Mouse (Mus musculus) G1E-ER4 (cell line): Measurements from ENCODE around the gene Osbpl9. TPM values are rescaled to one million over a fixed set of nuclear protein-coding genes. Genes with fewer than 3 reads are reported as not detected.

ENCODE experiments used
- GATA1 ChIP-seq: IDR thresholded peaks from one replicate; pipeline ENCODE4 v1.8.0; 2012; ENCODE audit warnings: low read length, inconsistent platforms
- polyA plus RNA-seq: library from polyadenylated mRNA; stranded (reverse); fragments of >175 nt; gene quantifications from 2 replicates; pipeline ENCODE4 v1.2.3, GENCODE M21; 2012

Osbpl9 gene
- polyA plus RNA-seq, 1 experiment = 5.4 TPM

GRCm38 (mm10) chr4:109222001-109222400 lies 19.9 kb upstream of the Osbpl9 start:
- TF ChIP-seq GATA1 = no peak

- TF ChIP-seq GATA1 = no peak
Observed at GRCm38 (mm10) chr4:109220441-109220940, 18.4 kb upstream of the Osbpl9 start.

- TF ChIP-seq GATA1 = no peak
Observed at GRCm38 (mm10) chr4:109218008-109218407, 15.9 kb upstream of the Osbpl9 start.

GRCm38 (mm10) chr4:109213986-109214385 lies 11.9 kb upstream of the Osbpl9 start:
- no peak for TF ChIP-seq GATA1

- no peak for TF ChIP-seq GATA1
Observed at GRCm38 (mm10) chr4:109210881-109211280, 8.8 kb upstream of the Osbpl9 start.

GRCm38 (mm10) chr4:109210253-109210652 lies 8.2 kb upstream of the Osbpl9 start:
- TF ChIP-seq GATA1 = no peak

- no peak for TF ChIP-seq GATA1
Observed at GRCm38 (mm10) chr4:109207524-109207923, 5.5 kb upstream of the Osbpl9 start.

GRCm38 (mm10) chr4:109204416-109204815 lies 2.3 kb upstream of the Osbpl9 start:
- no peak for TF ChIP-seq GATA1

GRCm38 (mm10) chr4:109203931-109204330 lies 1.9 kb upstream of the Osbpl9 start:
- TF ChIP-seq GATA1 = no peak

- TF ChIP-seq GATA1 = no peak
Observed at GRCm38 (mm10) chr4:109199069-109199468, 3.0 kb downstream of the Osbpl9 start.

GRCm38 (mm10) chr4:109195900-109196629 lies 6.0 kb downstream of the Osbpl9 start:
- no peak for TF ChIP-seq GATA1

- no peak for TF ChIP-seq GATA1
Observed at GRCm38 (mm10) chr4:109193886-109194285, 8.2 kb downstream of the Osbpl9 start.

GRCm38 (mm10) chr4:109191598-109191997 lies 10.5 kb downstream of the Osbpl9 start:
- no peak for TF ChIP-seq GATA1

- no peak for TF ChIP-seq GATA1
Observed at GRCm38 (mm10) chr4:109185616-109186405, 16.3 kb downstream of the Osbpl9 start.

GRCm38 (mm10) chr4:109175677-109176076 lies 26.4 kb downstream of the Osbpl9 start:
- no peak for TF ChIP-seq GATA1

- no peak for TF ChIP-seq GATA1
Observed at GRCm38 (mm10) chr4:109173775-109174440, 28.2 kb downstream of the Osbpl9 start.
